Mouse (Mus musculus) CH12.LX (cell line): ENCODE measurements around the gene Tedc1. TPM values are rescaled to one million over a fixed set of nuclear protein-coding genes. Genes with fewer than 3 reads are reported as not detected.

Source experiments
- DNase-seq: peaks from one replicate; pipeline ENCODE4 v3.0.0-alpha.2; 2013; ENCODE audit errors: extremely low read depth
- H3K27ac ChIP-seq: 2 replicates; pipeline ENCODE4 v1.5.1; 2012; ENCODE audit warnings: low read depth, mild to moderate bottlenecking, control low read depth, moderate library complexity; ENCODE audit not compliant: insufficient read depth
- H3K27me3 ChIP-seq: replicated peaks from 2 replicates; pipeline ENCODE3; 2012; ENCODE audit warnings: inconsistent platforms
- H3K36me3 ChIP-seq, 2 experiments: replicated peaks in 1 of 2; 2 replicates each; pipeline versions ENCODE3 to v1.6.1; 2012; ENCODE audit warnings: inconsistent platforms in 1 of 2, low read length in 1 of 2, mild to moderate bottlenecking in 1 of 2, mixed read lengths in 1 of 2, moderate library complexity in 1 of 2; ENCODE audit not compliant: control insufficient read depth in 1 of 2, insufficient read depth in 1 of 2
- H3K4me1 ChIP-seq, 2 experiments: 2 replicates each; pipeline ENCODE4 v1.6.1; 2012; ENCODE audit warnings: inconsistent platforms in 1 of 2, moderate library complexity in 1 of 2; ENCODE audit not compliant: insufficient read depth in 2 of 2, control insufficient read depth in 1 of 2
- H3K4me2 ChIP-seq: 2 replicates; pipeline ENCODE4 v1.6.1; 2012; ENCODE audit warnings: low read depth, mild to moderate bottlenecking, control low read depth; ENCODE audit not compliant: poor library complexity, insufficient read depth, severe bottlenecking
- H3K4me3 ChIP-seq, 3 experiments: fragments of 150-350 bp in 1 of 3; sonication (generic) in 1 of 3; replicated peaks in 1 of 3; 2 replicates each; pipeline versions ENCODE3 to v1.5.1; 2011 to 2012; ENCODE audit warnings: low read depth in 2 of 3, low read length in 2 of 3, mild to moderate bottlenecking in 2 of 3, moderate library complexity in 2 of 3, control low read depth in 1 of 3, improper control_type of control experiment in 1 of 3, inconsistent platforms in 1 of 3, mixed read lengths in 1 of 3; ENCODE audit not compliant: poor library complexity in 1 of 3
- H3K79me2 ChIP-seq: replicated peaks from 2 replicates; pipeline ENCODE4 v1.6.1; 2012; ENCODE audit warnings: mild to moderate bottlenecking, moderate library complexity; ENCODE audit not compliant: control insufficient read depth, poor library complexity, insufficient read depth, severe bottlenecking; ENCODE audit errors: extremely low read depth
- H3K9ac ChIP-seq: 2 replicates; pipeline ENCODE4 v1.6.1; 2012; ENCODE audit warnings: low read depth, mild to moderate bottlenecking, control low read depth, moderate library complexity; ENCODE audit not compliant: insufficient read depth
- H3K9me3 ChIP-seq: replicated peaks from 2 replicates; pipeline ENCODE3; 2012; ENCODE audit warnings: low read length, inconsistent platforms, mixed read lengths
- BHLHE40 ChIP-seq: IDR thresholded peaks from 2 replicates; pipeline ENCODE4 v1.6.1; 2011; ENCODE audit warnings: mild to moderate bottlenecking, low read depth, low read length, improper control_type of control experiment
- CTCF ChIP-seq, 2 experiments: IDR thresholded peaks in 1 of 2; conservative IDR thresholded peaks in 1 of 2; 2 replicates each; pipeline ENCODE4 v1.5.1; 2011 to 2012; ENCODE audit warnings: low read depth in 2 of 2, low read length in 2 of 2, improper control_type of control experiment in 1 of 2, inconsistent platforms in 1 of 2, mild to moderate bottlenecking in 1 of 2, moderate library complexity in 1 of 2
- ELF1 ChIP-seq: IDR thresholded peaks from 2 replicates; pipeline ENCODE4 v1.6.1; 2014; ENCODE audit warnings: low read depth, mild to moderate bottlenecking, inconsistent platforms, low read length, improper control_type of control experiment
- EP300 ChIP-seq: IDR thresholded peaks from 2 replicates; pipeline ENCODE4 v1.6.1; 2011; ENCODE audit warnings: low read length, improper control_type of control experiment
- ETS1 ChIP-seq: conservative IDR thresholded peaks from 2 replicates; pipeline ENCODE4 v1.6.1; 2012; ENCODE audit warnings: low read depth, mild to moderate bottlenecking, inconsistent platforms, low read length, improper control_type of control experiment, moderate library complexity
- GABPA ChIP-seq: IDR thresholded peaks from 2 replicates; pipeline ENCODE4 v1.6.1; 2012; ENCODE audit warnings: low read depth, low read length, improper control_type of control experiment, inconsistent platforms; ENCODE audit not compliant: insufficient replicate concordance
- IRF4 ChIP-seq: IDR thresholded peaks from 2 replicates; pipeline ENCODE4 v1.6.1; 2014; ENCODE audit warnings: low read depth, mild to moderate bottlenecking, inconsistent platforms, low read length, improper control_type of control experiment
- KAT2A ChIP-seq: IDR thresholded peaks from 2 replicates; pipeline ENCODE4 v1.6.1; 2012; ENCODE audit warnings: low read length, improper control_type of control experiment, inconsistent platforms; ENCODE audit not compliant: insufficient replicate concordance
- MAFK ChIP-seq: IDR thresholded peaks from 2 replicates; pipeline ENCODE4 v1.6.1; 2011; ENCODE audit warnings: low read length, improper control_type of control experiment; ENCODE audit not compliant: insufficient replicate concordance
- MAX ChIP-seq: IDR thresholded peaks from 2 replicates; pipeline ENCODE4 v1.6.1; 2011; ENCODE audit warnings: low read length, improper control_type of control experiment
- MAZ ChIP-seq: IDR thresholded peaks from 2 replicates; pipeline ENCODE4 v1.6.1; 2012; ENCODE audit warnings: low read depth, mild to moderate bottlenecking, inconsistent platforms, low read length, improper control_type of control experiment, moderate library complexity
- MEF2A ChIP-seq: IDR thresholded peaks from 2 replicates; pipeline ENCODE4 v1.6.1; 2014; ENCODE audit warnings: low read depth, mild to moderate bottlenecking, inconsistent platforms, low read length, improper control_type of control experiment, borderline replicate concordance
- MXI1 ChIP-seq: IDR thresholded peaks from 2 replicates; pipeline ENCODE4 v1.6.1; 2011; ENCODE audit warnings: mild to moderate bottlenecking, low read depth, low read length, improper control_type of control experiment
- NELFE ChIP-seq: IDR thresholded peaks from 2 replicates; pipeline ENCODE4 v1.6.1; 2011; ENCODE audit warnings: low read depth, low read length, improper control_type of control experiment
- NRF1 ChIP-seq: IDR thresholded peaks from 2 replicates; pipeline ENCODE4 v1.6.1; 2014; ENCODE audit warnings: low read depth, mild to moderate bottlenecking, inconsistent platforms, low read length, improper control_type of control experiment, moderate library complexity
- POLR2A ChIP-seq: IDR thresholded peaks from 2 replicates; pipeline ENCODE4 v1.6.1; 2011; ENCODE audit warnings: low read depth, mild to moderate bottlenecking, improper control_type of control experiment, low read length
- RAD21 ChIP-seq: IDR thresholded peaks from 2 replicates; pipeline ENCODE4 v1.6.1; 2011; ENCODE audit warnings: low read depth, mild to moderate bottlenecking, low read length, improper control_type of control experiment, moderate library complexity
- SIN3A ChIP-seq: IDR thresholded peaks from 2 replicates; pipeline ENCODE4 v1.6.1; 2012; ENCODE audit warnings: low read length, improper control_type of control experiment, inconsistent platforms
- SMC3 ChIP-seq: IDR thresholded peaks from 2 replicates; pipeline ENCODE4 v1.6.1; 2011; ENCODE audit warnings: low read depth, low read length, improper control_type of control experiment
- TCF12 ChIP-seq: IDR thresholded peaks from 2 replicates; pipeline ENCODE4 v1.6.1; 2014; ENCODE audit warnings: low read depth, mild to moderate bottlenecking, inconsistent platforms, low read length, improper control_type of control experiment
- ZKSCAN1 ChIP-seq: IDR thresholded peaks from 2 replicates; pipeline ENCODE4 v1.6.1; 2012; ENCODE audit warnings: low read depth, inconsistent platforms, low read length, improper control_type of control experiment, borderline replicate concordance
- dilution Hi-C: fragments of 300-500 bp; cut with MboI; formaldehyde crosslinking; loops from 2 replicates; pipeline ENCODE4 v1.14.3; 2020; ENCODE audit warnings: low sequenced_read_pairs; ENCODE audit not compliant: extremely low pct_unique_long_range_greater_than_20kb, extremely low pct_ligation_motif_present
- in situ Hi-C: fragments of 300-500 bp; cut with MboI; formaldehyde crosslinking; loops from 3 replicates; pipeline ENCODE4 v1.14.3; 2019; ENCODE audit warnings: low sequenced_read_pairs, low pct_ligation_motif_present, low pct_unique_long_range_greater_than_20kb, mixed read lengths
- polyA plus RNA-seq: library from polyadenylated mRNA; unstranded; fragments of >175 nt; gene quantifications from 2 replicates; pipeline ENCODE4 v1.2.1, GENCODE M21; 2012; ENCODE audit warnings: low read depth; ENCODE audit not compliant: insufficient read length
- total RNA-seq, 2 experiments: library from RNA; depleted of rRNA; stranded (reverse); fragments of 300-350 nt in 1 of 2; fragments of >200 nt in 1 of 2; gene quantifications; 2 replicates each; pipeline ENCODE4 v1.2.3; 2012 to 2014

The Tedc1 gene
- total and polyA plus RNA-seq, 3 experiments, result 6.4 to 14.0 (median 9.0) TPM

- peaks cover 4 to 18% of the 10 kb centered on the region in 2 experiments; a peak in 1 of 4 replicates for H3K4me1 ChIP-seq
- H3K27me3 ChIP-seq, result no peaks in the 10 kb centered on the region
- TF ChIP-seq MXI1, result no peak
- no peak for TF ChIP-seq SMC3
- TF ChIP-seq MAZ, result no peak
- TF ChIP-seq POLR2A, result no peak
- no peak overlapping the region for H3K9ac ChIP-seq
- dilution Hi-C loops (no loop called here), in situ Hi-C loops (loop anchor here (5.0 kb wide), 1 partner anchor 38 kb away; the partner anchor contains the start of gene Tex22)
- no peak for DNase-seq
- H3K27ac ChIP-seq, result no peak overlapping the region
- peaks cover 51% of the 10 kb centered on the region for H3K79me2 ChIP-seq
- H3K36me3 ChIP-seq, result peaks cover 26 to 85% of the 10 kb centered on the region in 2 experiments
- H3K4me2 ChIP-seq, result no peak overlapping the region
- H3K4me3 ChIP-seq, result no peak overlapping the region
- H3K9me3 ChIP-seq, result no peaks in the 10 kb centered on the region
Measured at GRCm38 (mm10) chr12:113109801-113110200, 46.4 kb upstream of the Tedc1 start.

- H3K27ac ChIP-seq, result no peak overlapping the region
- no peaks in the 10 kb centered on the region for H3K9me3 ChIP-seq
- peaks cover 54 to 87% of the 10 kb centered on the region in 2 experiments for H3K36me3 ChIP-seq
- H3K9ac ChIP-seq, result no peak overlapping the region
- TF ChIP-seq MAX (no peak), ELF1 (no peak), GABPA (no peak), MXI1 (no peak), ZKSCAN1 (no peak), CTCF (conservative IDR thresholded peaks at IDR 0.05 in 1 of 2, IDR thresholded peaks at IDR 0.05 in 1 of 2; ENCODE audit: low read depth in 2 of 2, low read length in 2 of 2) (no peak), IRF4 (no peak), KAT2A (no peak), RAD21 (no peak), BHLHE40 (no peak), NRF1 (no peak), MAFK (no peak), EP300 (no peak), POLR2A (no peak), MEF2A (no peak), SIN3A (no peak), TCF12 (no peak), NELFE (no peak), ETS1 (no peak)
- H3K79me2 ChIP-seq, result peaks cover 17% of the 10 kb centered on the region
- peaks cover 4 to 31% of the 10 kb centered on the region in 2 experiments; a peak in 2 of 4 replicates for H3K4me1 ChIP-seq
- H3K27me3 ChIP-seq, result no peaks in the 10 kb centered on the region
- no peak overlapping the region for H3K4me3 ChIP-seq
- H3K4me2 ChIP-seq, result no peak overlapping the region
- in situ Hi-C loops (no loop called here), dilution Hi-C loops (no loop called here)
- no peak for DNase-seq
Measured at GRCm38 (mm10) chr12:113114141-113114540, 42.1 kb upstream of the Tedc1 start.
